Mouse (Mus musculus) lung, postnatal 4 days (tissue): ENCODE results near the gene Flnb.

ENCODE experiments used
- DNase-seq, 2 experiments: peaks; one replicate each; pipeline ENCODE4 v3.0.0; 2021

The Flnb gene

DNA sequence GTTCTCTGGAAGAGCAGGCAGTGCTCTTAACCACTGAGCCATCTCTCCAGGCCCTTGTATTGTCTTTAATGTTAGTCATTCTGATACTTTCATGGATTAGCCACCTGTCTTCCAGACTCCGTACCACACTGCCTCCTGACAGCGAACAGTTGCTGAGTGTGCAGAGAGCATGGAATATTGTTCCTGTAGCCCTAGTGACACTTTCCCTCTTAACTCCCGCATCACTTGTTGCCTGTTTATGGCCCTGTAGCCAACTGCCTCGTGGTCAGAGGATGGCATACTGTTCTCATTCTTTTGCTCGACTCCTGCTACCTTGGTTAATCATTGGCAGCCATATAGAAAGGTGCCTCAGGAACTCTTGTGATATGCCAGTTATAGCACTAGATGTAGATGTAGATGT lies 45.4 kb downstream of the Flnb start:
- no peak for DNase-seq

DNA sequence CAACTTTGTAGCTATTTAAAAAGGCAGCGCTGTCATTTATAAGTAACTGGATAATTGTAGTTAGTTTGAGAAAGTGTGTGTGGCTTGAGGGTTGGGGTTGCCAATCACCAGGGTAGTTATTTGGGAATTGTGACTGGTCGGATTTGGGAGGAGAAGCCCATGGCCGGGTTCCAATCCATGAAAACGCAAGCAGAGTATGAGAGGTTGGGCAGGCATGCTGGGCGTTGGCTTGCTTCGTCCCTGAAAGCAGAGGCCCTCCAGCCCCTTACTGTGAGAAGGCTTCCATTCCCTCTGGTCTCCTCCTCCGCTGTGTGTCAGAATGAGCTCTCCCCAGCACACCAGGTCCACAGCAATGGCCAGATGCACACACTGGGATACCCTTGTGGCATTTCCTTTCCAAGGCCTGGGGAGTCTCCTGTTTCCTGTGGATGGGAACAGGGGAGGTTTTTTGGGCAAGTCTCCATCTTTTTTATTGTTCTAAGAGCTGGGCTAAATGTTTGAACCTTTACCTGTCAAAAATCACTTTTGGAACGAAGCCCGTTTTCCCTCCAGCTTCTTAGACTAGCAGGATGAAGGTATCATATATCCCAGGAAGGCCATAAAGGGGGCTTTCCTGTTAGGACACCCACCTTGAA lies 46.2 kb downstream of the Flnb start:
- DNase-seq: no peak

DNA sequence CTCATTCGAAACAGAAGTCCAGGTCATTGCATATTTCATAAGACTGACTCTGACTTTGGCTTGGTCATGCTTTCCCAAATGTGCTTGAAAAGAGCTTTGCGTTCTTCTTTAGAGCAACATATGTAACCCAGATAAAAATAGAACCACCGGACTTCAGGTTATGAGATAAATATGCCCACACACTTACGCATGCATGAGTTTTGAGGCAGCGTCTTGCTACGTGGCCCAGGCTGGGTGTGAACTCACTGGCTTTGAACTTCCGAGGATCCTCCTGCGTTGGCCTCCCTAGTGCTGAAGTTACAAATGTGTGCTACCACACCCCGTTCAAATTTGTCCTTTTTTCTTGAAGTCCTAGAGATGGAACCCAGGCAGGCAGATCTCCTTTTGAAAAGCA lies 46.7 kb downstream of the Flnb start:
- DNase-seq: no peak

DNA sequence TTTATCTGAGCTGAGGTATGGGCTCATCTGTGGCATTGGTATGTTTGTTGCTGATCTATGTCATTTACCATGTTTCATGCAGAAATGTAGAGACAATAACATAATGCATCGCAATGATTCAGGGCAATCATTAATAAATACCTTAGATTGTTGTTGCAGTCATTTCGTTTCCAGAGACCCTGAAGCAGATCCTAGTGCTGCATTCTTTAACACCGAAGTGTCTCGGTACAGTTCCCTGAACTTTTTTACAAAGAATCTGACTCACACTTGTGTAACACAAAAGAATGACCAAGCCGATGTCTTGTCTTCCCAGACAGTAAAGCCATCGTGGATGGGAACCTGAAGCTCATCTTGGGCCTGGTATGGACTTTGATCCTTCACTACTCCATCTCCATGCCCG lies 49.5 kb downstream of the Flnb start:
- no peak for DNase-seq

DNA sequence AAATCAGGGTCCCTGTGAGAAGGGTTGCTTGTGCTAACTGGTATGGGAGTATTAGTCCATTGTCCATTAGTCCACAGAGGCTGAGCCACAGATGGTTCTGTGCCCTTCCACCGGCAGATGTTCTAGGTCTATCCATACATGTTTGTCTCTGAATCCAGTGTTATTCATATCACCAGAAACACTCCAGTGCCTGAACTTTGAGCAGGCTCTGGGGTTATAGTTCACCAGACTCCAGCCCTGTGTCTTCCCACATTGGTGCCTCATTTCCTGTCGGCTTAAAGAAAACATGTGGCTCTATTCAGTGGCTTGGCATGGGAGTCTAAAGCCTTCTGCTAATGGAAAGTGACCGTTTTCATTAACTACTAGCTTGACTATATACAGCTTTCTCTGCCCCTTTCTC lies 50.1 kb downstream of the Flnb start:
- DNase-seq: no peak

DNA sequence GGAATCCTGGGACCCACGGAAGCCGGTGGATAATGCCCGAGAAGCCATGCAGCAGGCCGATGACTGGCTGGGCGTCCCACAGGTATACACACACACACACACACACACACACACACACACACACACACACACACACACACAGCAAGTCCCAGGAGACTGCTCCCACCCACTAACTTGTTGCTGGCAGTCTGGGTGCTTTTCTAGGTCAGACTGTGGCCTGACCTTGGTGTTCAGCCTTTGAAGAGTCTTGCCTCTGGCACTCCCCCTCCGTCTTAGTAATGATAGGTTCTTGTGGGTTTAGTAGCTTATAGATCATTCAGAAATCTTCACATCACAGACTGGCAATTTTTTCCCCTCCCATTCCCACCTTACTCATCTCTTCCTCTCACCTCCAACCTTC lies 52.0 kb downstream of the Flnb start:
- DNase-seq: no peak

DNA sequence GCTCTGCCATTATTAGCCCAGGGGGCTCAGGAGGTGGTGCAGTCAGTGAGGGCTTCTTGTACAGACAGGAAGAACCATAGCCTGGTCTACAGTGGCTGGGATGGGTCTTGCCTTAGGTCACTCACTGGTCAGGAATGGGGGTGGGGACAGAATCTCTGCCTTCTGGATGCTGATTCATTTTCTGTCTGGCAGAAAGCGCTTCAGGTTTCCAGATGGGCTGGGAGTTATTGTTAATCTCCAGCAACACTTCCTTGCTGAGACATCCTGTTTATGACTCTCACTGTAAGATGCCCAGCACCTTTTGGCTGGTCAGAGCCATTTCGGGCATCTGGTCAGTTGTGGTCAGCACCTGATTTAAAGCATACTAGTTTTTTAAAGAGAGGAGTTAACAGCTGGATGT lies 55.8 kb downstream of the Flnb start:
- DNase-seq: no peak

DNA sequence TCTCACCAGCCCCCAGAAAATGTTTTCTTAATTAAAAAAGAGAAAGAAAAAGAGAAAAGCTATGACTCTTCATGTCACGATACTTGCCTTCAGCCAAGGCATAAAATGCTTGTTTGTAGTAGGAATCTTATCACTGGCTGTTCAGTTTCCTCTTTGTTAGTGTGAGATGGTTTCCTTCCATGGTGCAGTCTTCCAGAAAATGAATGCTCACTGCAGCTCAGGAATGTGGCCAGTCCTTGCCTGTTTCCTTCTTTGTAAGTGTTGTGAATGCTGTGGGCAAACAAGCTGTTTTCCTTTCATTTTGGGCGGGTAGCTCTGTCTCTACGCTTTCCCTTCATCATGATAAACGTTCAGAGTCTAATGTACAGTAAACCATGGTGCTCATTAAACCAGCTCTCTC lies 56.7 kb downstream of the Flnb start:
- DNase-seq: no peak

DNA sequence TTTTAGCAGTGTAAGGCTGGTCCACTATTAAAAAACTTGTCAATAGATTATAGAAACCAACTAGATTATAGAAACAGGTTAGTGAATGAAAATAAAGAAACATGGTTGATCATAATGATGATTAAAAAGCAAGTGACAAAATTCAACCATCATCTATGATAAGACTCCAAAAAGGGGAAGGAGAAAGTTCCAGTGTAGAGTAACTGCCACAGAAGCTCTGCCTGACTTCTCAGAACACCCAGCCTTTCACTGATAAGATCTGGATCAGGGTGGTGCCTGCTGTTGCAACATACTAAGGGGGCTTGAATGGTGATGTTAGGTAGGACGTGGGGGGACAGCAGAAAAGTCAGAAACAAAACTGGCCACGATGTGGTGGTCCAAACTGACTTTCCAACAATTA lies 60.2 kb downstream of the Flnb start:
- no peak for DNase-seq

DNA sequence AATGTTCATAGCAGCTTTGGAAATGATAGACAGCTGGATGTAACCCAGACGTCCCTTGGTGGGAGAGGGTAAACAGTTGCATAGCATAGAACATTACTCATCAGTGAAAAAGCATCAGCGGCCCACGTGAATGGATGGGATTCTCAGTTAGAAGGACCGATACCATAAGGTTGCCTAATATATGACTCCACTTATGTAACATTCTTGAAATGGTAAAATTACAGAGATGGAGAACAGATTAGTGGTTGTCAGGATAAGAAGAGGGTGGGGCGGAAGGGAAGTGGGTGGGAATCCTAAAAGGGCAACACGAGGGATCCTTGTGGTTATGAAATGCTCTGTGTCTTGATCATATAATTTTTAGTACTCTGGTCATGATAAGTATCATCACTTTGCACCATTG lies 62.6 kb downstream of the Flnb start:
- no peak for DNase-seq

DNA sequence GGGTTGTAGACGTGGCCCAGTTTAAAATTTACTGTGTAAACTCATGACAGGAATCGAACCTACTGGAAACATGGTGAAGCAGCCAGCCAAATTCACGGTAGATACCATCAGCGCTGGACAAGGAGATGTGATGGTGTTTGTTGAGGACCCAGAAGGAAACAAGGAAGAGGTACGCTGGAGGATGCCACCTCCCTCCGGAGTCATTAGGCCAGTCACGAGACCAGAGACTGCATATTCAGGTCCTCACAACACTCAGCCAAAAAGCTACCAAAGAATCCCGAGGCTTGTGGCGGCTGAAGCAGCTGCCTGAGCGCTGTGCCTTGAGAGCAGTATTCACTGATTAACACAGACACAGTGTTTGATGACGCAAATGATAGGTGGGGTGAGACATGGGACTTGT lies 63.8 kb downstream of the Flnb start:
- no peak for DNase-seq

DNA sequence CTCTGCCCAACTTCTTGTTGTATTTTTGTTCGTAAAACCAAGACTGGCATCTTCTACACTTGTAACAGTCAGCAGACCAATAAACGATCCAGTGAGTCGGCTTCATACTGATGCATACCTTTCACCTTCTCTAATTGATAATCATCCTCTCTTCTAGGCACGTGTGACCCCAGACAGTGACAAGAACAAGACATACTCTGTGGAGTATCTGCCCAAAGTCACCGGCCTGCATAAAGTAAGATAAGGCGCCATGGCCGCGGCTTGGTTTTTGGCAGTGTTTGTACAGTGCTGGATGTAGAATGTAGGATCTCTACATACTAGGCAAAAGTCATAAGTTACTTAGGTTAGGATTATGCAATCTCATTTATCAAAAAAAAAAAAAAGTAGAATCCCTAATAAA lies 64.3 kb downstream of the Flnb start:
- no peak for DNase-seq

DNA sequence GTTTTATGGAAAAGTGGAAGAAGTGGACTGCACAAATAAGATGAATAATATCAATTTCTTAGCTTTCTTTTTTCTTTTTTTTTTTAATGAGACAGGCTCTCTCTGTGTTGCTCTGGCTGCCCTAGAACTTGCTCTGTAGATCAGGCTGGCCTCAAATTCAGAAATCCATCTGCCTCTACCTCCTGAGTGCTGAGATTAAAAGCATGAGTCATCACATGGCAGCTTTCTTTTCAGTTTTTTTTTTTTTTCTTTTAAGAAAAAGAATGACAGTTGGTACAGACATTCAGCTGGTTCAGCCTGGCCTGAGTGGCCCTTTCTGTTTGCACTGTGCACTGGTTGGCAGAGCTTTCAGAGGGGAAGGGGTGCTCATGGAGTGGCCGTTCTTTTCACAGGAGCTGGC lies 66.4 kb downstream of the Flnb start:
- no peak for DNase-seq

DNA sequence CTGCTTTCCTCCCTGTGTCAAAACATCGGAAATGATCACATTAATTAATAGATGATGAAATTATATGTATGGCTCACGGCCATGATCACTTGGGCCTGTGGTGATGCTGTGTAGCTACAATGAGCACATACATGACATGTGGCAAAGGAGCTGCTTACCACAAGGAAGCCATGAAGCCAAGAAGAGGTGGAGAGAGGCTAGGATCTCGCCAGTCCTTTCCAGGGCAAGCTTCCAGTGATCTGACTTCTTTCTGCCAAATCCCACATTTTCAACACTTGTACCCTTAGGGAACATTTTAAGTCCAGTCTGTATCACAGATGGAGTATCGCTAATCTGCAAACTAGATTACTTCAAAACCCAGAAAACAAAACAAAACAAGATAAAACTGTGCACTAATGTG lies 67.1 kb downstream of the Flnb start:
- no peak for DNase-seq

DNA sequence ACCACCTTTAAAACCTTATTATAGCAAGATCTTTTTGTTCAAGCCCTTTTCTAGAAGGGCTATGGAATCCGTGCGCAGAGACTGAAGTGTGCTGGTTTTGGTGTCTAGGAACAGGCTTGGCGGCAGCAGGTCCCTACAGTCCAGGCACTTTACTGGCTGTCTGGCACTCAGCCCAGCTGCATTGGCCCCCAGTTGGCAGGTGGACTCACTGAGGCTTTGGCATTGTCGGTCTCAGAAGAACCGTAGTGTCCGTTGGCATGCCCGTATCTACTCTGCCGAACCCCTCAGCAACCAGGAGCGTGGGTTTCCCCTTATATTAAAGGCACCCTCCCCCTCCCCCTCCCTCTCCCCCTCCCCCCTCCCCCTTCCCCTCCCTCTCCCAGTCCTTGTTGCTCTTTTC lies 67.8 kb downstream of the Flnb start:
- DNase-seq: no peak

DNA sequence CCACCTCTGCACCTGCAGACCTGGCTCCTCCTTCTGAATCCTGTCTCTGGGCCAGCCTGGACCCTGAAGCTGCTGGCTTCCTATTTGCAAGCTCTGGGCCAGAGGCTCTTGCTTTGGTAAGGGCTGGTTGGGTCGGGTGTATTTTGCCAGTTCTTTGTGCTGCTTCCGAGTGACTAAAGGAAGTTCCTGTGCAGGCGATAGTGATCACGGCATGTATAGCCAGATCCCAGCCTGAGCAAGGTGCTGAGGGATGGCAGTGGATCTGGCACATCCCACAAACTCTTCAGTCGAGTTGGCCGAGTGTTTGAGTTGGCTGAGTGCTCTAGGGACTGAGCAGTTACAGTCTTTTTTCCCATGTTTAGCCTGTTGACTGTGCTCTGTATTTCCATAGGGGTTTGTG lies 68.3 kb downstream of the Flnb start:
- DNase-seq: peak in 1 of 2 experiments; percentile 36

DNA sequence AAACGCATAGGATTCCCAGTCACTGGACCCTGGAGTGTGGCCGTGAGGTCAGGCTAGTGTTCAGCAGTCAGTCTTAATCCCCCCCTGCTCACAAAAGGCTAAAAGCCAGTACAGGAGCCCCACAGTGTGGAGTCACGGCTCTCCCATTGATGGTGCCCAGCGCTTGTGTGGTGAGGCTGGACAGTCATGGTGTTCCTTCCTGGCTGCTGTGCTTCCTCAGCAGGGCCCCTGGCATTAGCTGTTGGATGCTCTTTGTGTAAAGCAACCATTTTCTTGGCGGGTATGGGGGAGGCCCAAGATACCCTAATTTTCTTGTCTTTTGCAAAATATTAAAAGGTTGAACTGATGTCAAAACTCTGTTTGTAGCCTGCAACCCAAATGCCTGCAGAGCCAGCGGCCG lies 69.4 kb downstream of the Flnb start:
- DNase-seq: no peak

DNA sequence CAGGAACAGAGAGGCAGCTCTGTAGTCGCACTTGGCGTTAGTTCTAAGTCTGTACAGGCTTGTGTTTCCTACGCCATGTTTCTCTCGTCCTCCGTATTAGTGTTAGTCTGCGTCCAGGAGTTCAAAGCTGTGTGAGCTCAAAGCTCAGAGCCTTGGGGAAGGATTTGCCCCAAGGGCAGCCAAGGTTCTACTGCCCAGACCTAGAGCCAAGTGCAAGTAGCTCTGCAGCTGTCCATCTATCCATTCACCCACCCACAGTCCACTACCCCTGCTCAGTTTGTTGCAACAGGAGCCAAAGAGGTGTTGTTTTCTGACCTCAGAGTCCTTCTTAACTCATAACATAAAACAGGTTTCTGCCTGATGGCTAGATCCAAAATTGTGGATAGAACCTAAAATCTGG lies 70.5 kb downstream of the Flnb start:
- no peak for DNase-seq

DNA sequence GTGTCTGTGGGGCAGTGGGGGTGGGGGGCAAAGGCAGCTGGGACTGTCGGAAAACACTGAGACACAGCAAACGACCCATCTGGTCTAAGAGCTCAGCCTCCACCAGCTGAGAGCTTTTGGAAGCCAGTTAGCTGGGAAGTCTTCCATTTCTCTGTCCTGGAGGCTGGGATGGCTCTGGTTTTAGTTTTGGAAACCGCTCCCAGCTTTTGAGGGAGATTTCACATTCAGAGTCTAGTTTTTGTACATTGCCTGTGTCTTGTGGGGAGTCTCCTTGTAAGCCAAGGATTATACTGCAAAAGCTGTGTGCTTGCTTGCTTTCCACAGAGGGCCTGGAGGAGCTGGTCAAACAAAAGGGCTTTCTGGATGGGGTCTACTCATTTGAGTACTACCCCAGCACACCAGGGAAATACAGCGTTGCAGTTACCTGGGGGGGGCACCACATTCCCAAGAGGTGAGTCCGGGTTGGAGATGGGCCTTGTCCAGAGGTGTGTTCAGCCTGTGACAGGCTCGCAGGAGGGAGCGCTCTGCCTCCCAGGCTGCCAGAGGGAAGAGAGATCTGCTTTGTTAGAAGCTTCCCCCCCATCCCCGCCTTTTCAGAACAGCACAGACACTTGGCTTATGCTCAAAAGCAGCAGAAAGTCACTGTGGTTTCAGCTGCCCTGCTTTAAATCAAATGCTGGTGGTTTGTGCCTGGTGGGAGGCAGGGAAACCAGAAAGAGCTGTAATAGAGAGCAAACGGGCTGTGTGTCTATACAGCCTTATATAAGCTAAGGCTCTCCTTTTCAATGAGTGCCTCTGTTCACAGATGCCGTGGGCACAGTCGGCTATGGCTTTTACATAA lies 71.3 kb downstream of the Flnb start:
- DNase-seq: no peak

DNA sequence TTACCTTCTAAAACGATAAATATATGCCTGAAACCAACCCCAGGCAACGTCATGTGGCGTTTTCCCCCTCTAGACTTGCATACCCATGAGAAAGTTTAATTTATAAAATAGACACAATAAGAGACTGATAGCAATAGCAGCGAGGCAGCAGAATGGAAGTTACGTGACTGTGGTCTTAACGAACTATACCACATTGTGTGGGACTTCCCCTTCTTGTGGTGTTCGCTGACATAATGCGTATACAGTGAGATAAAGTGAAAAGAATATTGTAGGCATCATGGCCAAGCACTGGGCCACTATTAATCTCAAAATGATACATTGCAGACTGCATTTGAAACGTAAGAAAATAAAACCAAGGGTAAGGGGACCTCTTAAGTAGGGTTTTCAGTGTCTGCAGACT lies 72.1 kb downstream of the Flnb start:
- no peak for DNase-seq

DNA sequence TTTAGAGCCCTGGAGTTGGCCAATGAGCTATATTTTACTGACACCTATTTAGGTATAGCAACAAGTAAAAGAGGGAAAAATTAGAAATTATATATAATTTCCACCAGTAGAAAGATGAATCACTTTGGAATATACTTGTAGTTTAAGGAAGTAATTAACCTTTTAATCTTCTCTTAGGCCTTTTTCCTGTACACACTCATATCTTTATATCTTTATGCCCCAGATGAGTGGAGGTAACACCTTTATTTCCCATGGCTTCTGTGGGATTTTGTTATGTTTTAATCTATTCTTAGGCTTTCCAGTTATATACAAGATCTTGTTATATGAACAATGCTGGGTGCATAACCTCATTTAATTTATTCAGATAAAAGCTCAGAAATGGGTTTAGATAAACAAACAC lies 73.6 kb downstream of the Flnb start:
- DNase-seq: no peak

DNA sequence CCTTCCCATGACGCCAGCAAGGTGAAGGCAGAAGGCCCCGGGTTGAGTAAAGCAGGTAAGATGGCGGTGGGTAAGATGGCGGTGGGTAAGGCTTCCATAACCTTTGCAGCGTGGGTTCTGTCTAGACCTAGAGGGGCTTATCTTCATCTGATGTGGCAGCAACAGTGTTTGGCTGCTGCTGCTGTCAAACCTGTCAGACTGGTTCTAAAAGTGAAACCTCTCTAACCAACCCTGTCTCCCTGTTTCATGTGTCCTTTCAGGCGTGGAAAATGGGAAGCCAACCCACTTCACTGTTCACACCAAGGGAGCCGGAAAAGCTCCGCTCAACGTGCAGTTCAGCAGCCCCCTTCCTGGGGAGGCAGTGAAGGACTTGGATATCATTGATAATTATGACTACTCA lies 78.4 kb downstream of the Flnb start:
- peak; percentile 31 to 37 for DNase-seq

DNA sequence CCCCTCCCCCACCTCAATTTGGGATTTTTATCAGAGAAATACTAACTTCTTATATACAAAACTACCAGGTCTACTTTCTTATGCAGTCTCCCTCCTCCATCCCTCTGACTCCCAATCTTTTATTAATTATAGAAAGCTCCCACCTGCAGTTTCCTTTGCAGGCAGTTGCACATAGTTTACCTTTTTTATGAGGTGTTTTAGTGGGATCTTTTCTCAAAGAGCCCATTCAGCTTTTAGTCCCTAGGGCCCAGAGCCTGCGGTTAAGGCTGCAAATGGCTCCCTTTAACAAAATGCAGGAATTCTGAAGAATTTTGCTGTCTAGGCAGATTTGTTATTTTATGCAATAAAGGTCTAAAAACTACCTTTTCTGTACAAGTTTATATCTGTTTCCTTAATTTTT lies 78.9 kb downstream of the Flnb start:
- no peak for DNase-seq

DNA sequence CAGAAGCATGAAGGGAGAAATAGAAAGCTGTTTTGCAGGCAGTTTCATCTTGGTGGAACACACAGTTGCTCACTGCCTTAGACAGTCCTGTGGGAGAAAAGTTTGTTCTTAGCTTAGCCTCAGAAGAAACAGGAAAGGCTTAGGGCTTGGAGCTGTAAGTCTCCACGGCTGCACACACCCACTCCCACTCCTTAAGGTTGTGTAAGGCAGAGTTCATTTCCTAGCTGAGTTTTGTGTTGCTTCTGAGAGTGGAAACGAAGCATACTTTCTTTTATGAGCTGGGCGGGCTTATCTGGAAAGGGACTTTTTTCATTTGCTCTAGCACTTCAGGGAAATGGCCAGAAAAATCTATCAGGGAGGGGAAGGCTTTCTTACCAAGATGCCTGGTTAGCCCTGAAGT lies 82.2 kb downstream of the Flnb start:
- no peak for DNase-seq

DNA sequence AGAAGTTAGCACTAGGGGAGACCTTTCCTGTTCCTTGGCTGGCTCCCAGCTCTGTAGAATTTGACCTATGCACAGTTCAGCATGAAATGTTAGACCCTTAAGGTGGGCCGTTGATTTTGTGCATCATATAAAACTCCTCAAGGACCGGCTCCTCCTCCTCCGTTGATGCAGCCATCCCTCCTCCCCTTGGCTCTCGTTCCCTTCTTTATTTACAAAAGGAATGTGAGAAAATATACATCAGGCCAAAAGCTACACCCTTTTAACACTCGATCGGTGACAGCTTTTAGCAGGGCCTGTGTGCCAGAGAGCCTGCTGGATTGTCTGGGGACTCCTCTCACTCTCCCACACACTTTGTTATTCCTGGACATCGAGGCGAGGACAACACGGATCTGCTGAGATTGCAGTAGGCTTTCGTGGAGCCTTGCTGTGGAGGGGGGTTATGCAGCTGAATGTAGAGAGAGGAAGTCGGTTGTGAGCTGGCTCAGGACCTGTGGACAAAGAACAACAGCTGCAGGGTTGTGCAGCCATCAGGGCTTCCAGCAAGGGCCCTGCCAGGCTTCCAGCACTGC lies 82.8 kb downstream of the Flnb start:
- peak; percentile 39 to 68 for DNase-seq
